Mouse (Mus musculus): ENCODE data around the gene Rftn2. TPM values are rescaled to one million over a fixed set of nuclear protein-coding genes. Genes with fewer than 3 reads are reported as not detected.
A peak's percentile ranks its signal among the peaks of the same experiment; 100 is the strongest.

The Rftn2 gene
- polyA plus RNA-seq, 1 experiment: 0.85 TPM

- no peaks in the 10 kb centered on the region for H3K36me3 ChIP-seq (ENCODE audit: control insufficient read depth, insufficient read depth, low read length)
- WGBS: 29% methylated on average over 10 of the region's 10 CpGs
- H3K27me3 ChIP-seq (ENCODE audit: control insufficient read depth, insufficient read depth, low read length): no peaks in the 10 kb centered on the region
- peak overlapping the region; percentile 37; the same call in 1 of the 2 replicates for H3K4me3 ChIP-seq (ENCODE audit: low read depth, low read length)
- peak overlapping the region; percentile 97 for H3K27ac ChIP-seq (ENCODE audit: insufficient read depth, low read depth, low read length)
- peaks cover 8% of the 10 kb centered on the region; the same call in 1 of the 2 replicates for H3K4me1 ChIP-seq (ENCODE audit: control insufficient read depth, insufficient read depth, insufficient read length, low read length)
- TF ChIP-seq POLR2A (IDR thresholded peaks at IDR 0.05; ENCODE audit: low read depth, low read length) (no peak), CTCF (IDR thresholded peaks at IDR 0.05; ENCODE audit: extremely low read depth, insufficient read length, insufficient replicate concordance, low read depth, low read length) (no peak)
These were observed 52.6 kb downstream of the Rftn2 start for GRCm38 (mm10) chr1:55173720-55174557.

- Histone ChIP-seq H3K27me3 (ENCODE audit: control insufficient read depth, insufficient read depth, low read length) (no peaks in the 10 kb centered on the region), H3K36me3 (ENCODE audit: control insufficient read depth, insufficient read depth, low read length) (no peaks in the 10 kb centered on the region), H3K4me1 (ENCODE audit: control insufficient read depth, insufficient read depth, insufficient read length, low read length) (peaks cover 8% of the 10 kb centered on the region; the same call in 1 of the 2 replicates), H3K27ac (ENCODE audit: insufficient read depth, low read depth, low read length) (peak overlapping the region; percentile 97; the same call in 1 of the 2 replicates), H3K4me3 (ENCODE audit: low read depth, low read length) (peak overlapping the region; percentile 50)
- WGBS: 57% methylated on average over 22 of the region's 22 CpGs
- no peak for TF ChIP-seq POLR2A (IDR thresholded peaks at IDR 0.05; ENCODE audit: low read depth, low read length)
- TF ChIP-seq CTCF (IDR thresholded peaks at IDR 0.05; ENCODE audit: extremely low read depth, insufficient read length, insufficient replicate concordance, low read depth, low read length): no peak
These were observed 54.9 kb downstream of the Rftn2 start for GRCm38 (mm10) chr1:55171361-55172325.

GRCm38 (mm10) chr1:55168591-55168990, 58.0 kb downstream of the Rftn2 start:
- 96% methylated on average over 4 of the region's 4 CpGs for WGBS
- TF ChIP-seq CTCF (IDR thresholded peaks at IDR 0.05; ENCODE audit: extremely low read depth, insufficient read length, insufficient replicate concordance, low read depth, low read length) (no peak), POLR2A (IDR thresholded peaks at IDR 0.05; ENCODE audit: low read depth, low read length) (no peak)
- H3K36me3 ChIP-seq (ENCODE audit: control insufficient read depth, insufficient read depth, low read length): no peaks in the 10 kb centered on the region
- H3K27ac ChIP-seq (ENCODE audit: insufficient read depth, low read depth, low read length): no peak overlapping the region
- no peak overlapping the region for H3K4me3 ChIP-seq (ENCODE audit: low read depth, low read length)
- H3K4me1 ChIP-seq (ENCODE audit: control insufficient read depth, insufficient read depth, insufficient read length, low read length): peaks cover 4% of the 10 kb centered on the region; the same call in 1 of the 2 replicates
- no peaks in the 10 kb centered on the region for H3K27me3 ChIP-seq (ENCODE audit: control insufficient read depth, insufficient read depth, low read length)

- no peak overlapping the region for H3K27ac ChIP-seq (ENCODE audit: insufficient read depth, low read depth, low read length)
- 81% methylated on average over 4 of the region's 4 CpGs for WGBS
These were observed 59.0 kb downstream of the Rftn2 start for GRCm38 (mm10) chr1:55167560-55167959.

GRCm38 (mm10) chr1:55164005-55164404, 62.6 kb downstream of the Rftn2 start:
- WGBS: 72% methylated on average over 5 of the region's 5 CpGs

More at GRCm38 (mm10) chr1:55167560-55167959, 59.0 kb downstream of the Rftn2 start:
- no peak for TF ChIP-seq CTCF (IDR thresholded peaks at IDR 0.05; ENCODE audit: extremely low read depth, insufficient read length, insufficient replicate concordance, low read depth, low read length)
- no peaks in the 10 kb centered on the region for H3K36me3 ChIP-seq (ENCODE audit: control insufficient read depth, insufficient read depth, low read length)
- H3K27me3 ChIP-seq (ENCODE audit: control insufficient read depth, insufficient read depth, low read length): no peaks in the 10 kb centered on the region
- H3K4me1 ChIP-seq (ENCODE audit: control insufficient read depth, insufficient read depth, insufficient read length, low read length): no peaks in the 10 kb centered on the region
- H3K4me3 ChIP-seq (ENCODE audit: low read depth, low read length): no peak overlapping the region

GRCm38 (mm10) chr1:55162781-55163180, 63.8 kb downstream of the Rftn2 start:
- Histone ChIP-seq H3K4me3 (ENCODE audit: low read depth, low read length) (no peak overlapping the region), H3K4me1 (ENCODE audit: control insufficient read depth, insufficient read depth, insufficient read length, low read length) (no peaks in the 10 kb centered on the region), H3K36me3 (ENCODE audit: control insufficient read depth, insufficient read depth, low read length) (peaks cover 4% of the 10 kb centered on the region; the same call in 1 of the 2 replicates), H3K27ac (ENCODE audit: insufficient read depth, low read depth, low read length) (no peak overlapping the region), H3K27me3 (ENCODE audit: control insufficient read depth, insufficient read depth, low read length) (no peaks in the 10 kb centered on the region)
- TF ChIP-seq POLR2A (IDR thresholded peaks at IDR 0.05; ENCODE audit: low read depth, low read length) (no peak), CTCF (IDR thresholded peaks at IDR 0.05; ENCODE audit: extremely low read depth, insufficient read length, insufficient replicate concordance, low read depth, low read length) (no peak)
- WGBS: 54% methylated on average over 5 of the region's 5 CpGs

More at GRCm38 (mm10) chr1:55164005-55164404, 62.6 kb downstream of the Rftn2 start:
- Histone ChIP-seq H3K36me3 (ENCODE audit: control insufficient read depth, insufficient read depth, low read length) (peaks cover 2% of the 10 kb centered on the region; the same call in 1 of the 2 replicates), H3K4me1 (ENCODE audit: control insufficient read depth, insufficient read depth, insufficient read length, low read length) (no peaks in the 10 kb centered on the region), H3K4me3 (ENCODE audit: low read depth, low read length) (no peak overlapping the region), H3K27me3 (ENCODE audit: control insufficient read depth, insufficient read depth, low read length) (no peaks in the 10 kb centered on the region), H3K27ac (ENCODE audit: insufficient read depth, low read depth, low read length) (no peak overlapping the region)
- TF ChIP-seq CTCF (IDR thresholded peaks at IDR 0.05; ENCODE audit: extremely low read depth, insufficient read length, insufficient replicate concordance, low read depth, low read length) (no peak), POLR2A (IDR thresholded peaks at IDR 0.05; ENCODE audit: low read depth, low read length) (no peak)
